In genomic region chr10:44380476-44381208, GRCm38 (mm10) we compare ENCODE assay signal across 8 mouse cellular contexts.
DNase-seq lines count a peak whose midpoint lies in the region; ATAC-seq and TF ChIP-seq lines count a peak whose summit lies in the region.

No protein-coding gene starts in this region.

- H3K4me2 ChIP-seq in hindbrain, embryonic 16.5 days (ENCODE audit: low read length): peak overlapping the region; percentile 21; the same call in 1 of the 2 replicates

- DNase-seq in adrenal gland, adult (ENCODE audit: inconsistent age in 2 of 2, low spot score in 1 of 2): peak; percentile 51 to 70
- DNase-seq in adrenal gland, adult 8-10 months: no peak
- peak; percentile 48 to 60 for DNase-seq in frontal cortex, postnatal 14 days (ENCODE audit: low spot score in 2 of 2)
- DNase-seq in left cerebral cortex, adult 2 months (ENCODE audit: extremely low spot score in 1 of 2, low spot score in 2 of 2): peak; percentile 50 to 60
- DNase-seq in lung, postnatal 36 days: peak; percentile 84
- DNase-seq in spleen, adult 2 months (ENCODE audit: low read depth in 1 of 2, low spot score in 2 of 2): peak; percentile 68 to 73

- H3K27me3 ChIP-seq in hindbrain, embryonic 16.5 days (replicated peaks; ENCODE audit: control insufficient read depth, insufficient read depth, low read length): no peaks in the 10 kb centered on the region
- H3K27me3 ChIP-seq in spleen, adult 2 months (ENCODE audit: control insufficient read depth, insufficient read depth, low read length): no peaks in the 10 kb centered on the region

- 50% methylated on average over 20 of the region's 20 CpGs for WGBS in hindbrain, embryonic 16.5 days
- 2% methylated on average over 20 of the region's 20 CpGs for WGBS in spleen, adult 2 months

- H3K9me3 ChIP-seq in hindbrain, embryonic 16.5 days (ENCODE audit: control insufficient read depth, low read length): no peaks in the 10 kb centered on the region

- intact Hi-C loops in left cerebral cortex, adult 2 months (cut with DNase I): loop anchor here (1.0 kb wide), 1 partner anchor 55 kb away; no protein-coding TSS in a partner anchor

- ATAC-seq in activated CD4-positive, CD25-positive, alpha-beta regulatory T cell, adult 4 months: peak; percentile 78
- ATAC-seq in hindbrain, embryonic 16.5 days: peak; percentile 5; the same call in 1 of the 2 replicates

- no peak for TF ChIP-seq CTCF in left cerebral cortex, adult 2 months (IDR thresholded peaks at IDR 0.05)
- no peak for TF ChIP-seq CTCF in spleen, adult 2 months (IDR thresholded peaks at IDR 0.05; ENCODE audit: extremely low read depth, insufficient read depth, insufficient read length, insufficient replicate concordance)

- H3K4me3 ChIP-seq in hindbrain, embryonic 16.5 days (ENCODE audit: low read length): no peak overlapping the region
- H3K4me3 ChIP-seq in left cerebral cortex, adult 2 months: no peak overlapping the region
- peak overlapping the region; percentile 67 for H3K4me3 ChIP-seq in spleen, adult 2 months (ENCODE audit: extremely low read depth, insufficient read depth, insufficient read length)

- TF ChIP-seq POLR2A in spleen, adult 2 months (IDR thresholded peaks at IDR 0.05; ENCODE audit: low read depth, low read length): no peak; the same call in 1 of the 2 replicates

- 0 out of 2 replicates have a peak overlapping the region, but pooled peaks have one; percentile 3 for H3K27ac ChIP-seq in hindbrain, embryonic 16.5 days (ENCODE audit: low read depth, low read length)
- H3K27ac ChIP-seq in left cerebral cortex, adult 2 months: peak overlapping the region; percentile 40; the same call in 1 of the 2 replicates
- H3K27ac ChIP-seq in spleen, adult 2 months (ENCODE audit: insufficient read depth, low read length): peak overlapping the region; percentile 86

- peaks cover 16% of the 10 kb centered on the region for H3K4me1 ChIP-seq in hindbrain, embryonic 16.5 days (ENCODE audit: control insufficient read depth, insufficient read depth, low read depth, low read length)
- peaks cover 15% of the 10 kb centered on the region; the same call in 1 of the 2 replicates for H3K4me1 ChIP-seq in spleen, adult 2 months (ENCODE audit: control insufficient read depth, insufficient read depth, insufficient read length)

- no peak overlapping the region for H3K9ac ChIP-seq in hindbrain, embryonic 16.5 days (ENCODE audit: low read depth, low read length)

- no peaks in the 10 kb centered on the region for H3K36me3 ChIP-seq in hindbrain, embryonic 16.5 days (ENCODE audit: control insufficient read depth, insufficient read depth, low read length)
- no peaks in the 10 kb centered on the region for H3K36me3 ChIP-seq in spleen, adult 2 months (ENCODE audit: control insufficient read depth, insufficient read depth, low read length)

Comparison
In these comparisons a context has a peak if more than half of its experiments do, and no peak if none do; other contexts are left out.
1. H3K27ac ChIP-seq: peak in every context shown above with its lines; median percentile 86 in spleen, adult 2 months; 40 in left cerebral cortex, adult 2 months; 3 in hindbrain, embryonic 16.5 days.